Mouse (Mus musculus) small intestine, adult 2 months (tissue): ENCODE results near the gene Ccr1l1. TPM values are rescaled to one million over a fixed set of nuclear protein-coding genes. Genes with fewer than 3 reads are reported as not detected.

Source experiments
- H3K27ac ChIP-seq: fragments of 200-500 bp; 2 replicates; pipeline ENCODE4 v1.5.1; 2012; ENCODE audit warnings: low read depth, low read length, control low read depth, inconsistent platforms; ENCODE audit not compliant: insufficient read depth
- H3K27me3 ChIP-seq: fragments of 200-500 bp; 2 replicates; pipeline ENCODE4 v1.6.1; 2012; ENCODE audit warnings: mild to moderate bottlenecking, moderate library complexity, low read length, inconsistent platforms; ENCODE audit not compliant: control insufficient read depth, insufficient read depth
- H3K36me3 ChIP-seq: fragments of 200-500 bp; 2 replicates; pipeline ENCODE4 v1.6.1; 2012; ENCODE audit warnings: mild to moderate bottlenecking, low read length, control low read depth, inconsistent platforms; ENCODE audit not compliant: control insufficient read depth, insufficient read depth
- H3K4me1 ChIP-seq: fragments of 200-500 bp; 2 replicates; pipeline ENCODE4 v1.6.1; 2012; ENCODE audit warnings: low read length, inconsistent platforms, mixed read lengths; ENCODE audit not compliant: control insufficient read depth, insufficient read depth, insufficient read length
- H3K4me3 ChIP-seq: fragments of 200-500 bp; 2 replicates; pipeline ENCODE4 v1.5.1; 2012; ENCODE audit warnings: low read depth, mild to moderate bottlenecking, control low read depth, inconsistent platforms, low read length, moderate library complexity
- CTCF ChIP-seq: fragments of 200-500 bp; IDR thresholded peaks from 2 replicates; pipeline ENCODE4 v1.5.1; 2012; ENCODE audit warnings: low read depth, mild to moderate bottlenecking, control low read depth, inconsistent platforms, low read length, moderate library complexity, mixed read lengths; ENCODE audit not compliant: insufficient replicate concordance, insufficient read length; ENCODE audit errors: extremely low read depth
- POLR2A ChIP-seq: fragments of 200-500 bp; IDR thresholded peaks from 2 replicates; pipeline ENCODE4 v1.6.1; 2012; ENCODE audit warnings: low read depth, mild to moderate bottlenecking, control low read depth, inconsistent platforms, low read length, moderate library complexity
- WGBS: fragments of 180-500 bp; shearing (Covaris S2); methylation state at CpG from one replicate; pipeline ENCODE4 v1.1.7; 2018; 5-methylcytosine and 5-hydroxymethylcytosine counted together
- polyA plus RNA-seq: library from polyadenylated mRNA; depleted of rRNA; stranded (reverse); fragments of >200 nt; gene quantifications from 2 replicates; pipeline ENCODE4 v1.2.3, GENCODE M21; 2012

Gene Ccr1l1
- polyA plus RNA-seq, 1 experiment, result not detected

GRCm38 (mm10) chr9:123940168-123940567 is 38.0 kb downstream of the Ccr1l1 start:
- TF ChIP-seq CTCF, result no peak
- TF ChIP-seq POLR2A, result no peak
- 36% methylated on average over 1 of the region's 1 CpGs for WGBS
- Histone ChIP-seq H3K27me3 (no peaks in the 10 kb centered on the region), H3K4me1 (peaks cover 4% of the 10 kb centered on the region; the same call in 1 of the 2 replicates), H3K36me3 (no peaks in the 10 kb centered on the region), H3K27ac (no peak overlapping the region), H3K4me3 (no peak overlapping the region)

DNA sequence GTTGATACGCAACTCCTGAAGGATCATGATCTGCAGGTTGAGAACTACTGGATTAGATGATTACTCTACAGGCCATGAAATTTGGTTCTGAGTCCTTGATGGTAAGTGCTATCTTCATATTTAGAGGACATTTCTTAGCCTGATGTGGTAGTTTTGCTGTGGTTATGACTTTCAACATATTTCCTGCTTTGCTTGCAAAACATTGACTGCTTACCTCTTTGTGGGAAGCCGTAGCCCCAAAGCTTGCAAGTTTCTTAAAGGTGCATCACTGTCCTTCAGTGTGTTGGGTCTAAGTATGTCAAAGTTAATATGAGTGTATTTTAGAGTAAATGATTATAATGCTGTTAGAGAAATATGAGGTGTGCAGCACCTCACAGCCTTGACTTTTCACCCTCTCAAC is 40.2 kb downstream of the Ccr1l1 start:
- TF ChIP-seq POLR2A, result no peak
- TF ChIP-seq CTCF, result no peak
- no peak overlapping the region for H3K4me3 ChIP-seq
- no peaks in the 10 kb centered on the region for H3K27me3 ChIP-seq
- peak overlapping the region; percentile 28; the same call in 1 of the 2 replicates for H3K27ac ChIP-seq
- H3K36me3 ChIP-seq, result no peaks in the 10 kb centered on the region
- 81% methylated on average over 2 of the region's 2 CpGs for WGBS
- H3K4me1 ChIP-seq, result peaks cover 4% of the 10 kb centered on the region; the same call in 1 of the 2 replicates

GRCm38 (mm10) chr9:123936604-123937280 is 41.5 kb downstream of the Ccr1l1 start:
- no peaks in the 10 kb centered on the region for H3K27me3 ChIP-seq
- peak overlapping the region; percentile 61 for H3K27ac ChIP-seq
- H3K36me3 ChIP-seq, result no peaks in the 10 kb centered on the region
- no peak overlapping the region for H3K4me3 ChIP-seq
- TF ChIP-seq POLR2A, result no peak
- TF ChIP-seq CTCF, result no peak
- H3K4me1 ChIP-seq, result peaks cover 4% of the 10 kb centered on the region; the same call in 1 of the 2 replicates
- WGBS, result 67% methylated on average over 9 of the region's 9 CpGs

DNA sequence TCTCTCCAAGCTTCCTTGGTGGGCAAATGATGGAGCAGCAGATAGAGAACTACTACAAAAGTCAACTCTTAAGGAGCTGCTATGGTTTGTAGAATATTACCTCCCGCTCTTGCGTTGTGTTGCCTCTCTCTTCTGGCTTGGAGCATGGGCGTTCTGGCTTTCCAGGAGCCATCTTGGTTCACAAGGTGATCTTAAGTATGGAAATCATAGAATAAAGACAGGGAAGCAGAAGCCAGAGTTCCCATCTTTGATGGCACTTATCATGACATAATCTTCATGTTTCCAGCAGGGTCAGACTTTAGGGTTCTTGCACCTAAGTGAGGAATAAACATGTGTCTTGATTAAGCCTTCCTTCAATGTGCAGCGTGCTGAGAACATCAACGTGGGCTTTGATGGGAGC is 42.4 kb downstream of the Ccr1l1 start:
- no peaks in the 10 kb centered on the region for H3K36me3 ChIP-seq
- TF ChIP-seq CTCF (no peak), POLR2A (no peak)
- peaks cover 2% of the 10 kb centered on the region; the same call in 1 of the 2 replicates for H3K4me1 ChIP-seq
- no peaks in the 10 kb centered on the region for H3K27me3 ChIP-seq
- H3K4me3 ChIP-seq, result no peak overlapping the region
- WGBS, result 92% methylated on average over 5 of the region's 5 CpGs
- H3K27ac ChIP-seq, result peak overlapping the region; percentile 33

DNA sequence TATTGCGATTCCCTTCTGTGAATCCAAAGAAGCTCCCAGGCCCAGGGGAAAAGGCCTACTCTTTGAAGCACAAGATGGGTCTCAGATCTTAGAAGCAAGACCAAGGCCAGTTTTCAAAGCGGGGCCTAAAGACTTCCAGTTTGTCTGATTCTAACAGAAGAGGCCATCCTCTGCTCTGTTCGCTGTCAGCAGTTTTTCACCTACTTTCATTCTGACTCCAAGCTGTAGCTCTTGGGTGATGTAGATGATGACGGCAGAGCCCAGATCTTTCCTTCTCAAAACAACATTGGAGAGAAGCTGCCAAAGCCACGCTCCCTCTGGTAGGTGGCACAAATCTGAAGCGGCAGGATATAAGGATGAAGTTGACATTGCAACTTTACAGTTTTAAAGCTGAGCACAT is 42.9 kb downstream of the Ccr1l1 start:
- no peaks in the 10 kb centered on the region for H3K27me3 ChIP-seq
- no peaks in the 10 kb centered on the region for H3K36me3 ChIP-seq
- TF ChIP-seq POLR2A (no peak), CTCF (no peak)
- 87% methylated on average over 6 of the region's 6 CpGs for WGBS
- H3K4me3 ChIP-seq, result no peak overlapping the region
- H3K4me1 ChIP-seq, result peaks cover 6% of the 10 kb centered on the region; the same call in 1 of the 2 replicates
- peak overlapping the region; percentile 33; the same call in 1 of the 2 replicates for H3K27ac ChIP-seq

GRCm38 (mm10) chr9:123933716-123934445 is 44.3 kb downstream of the Ccr1l1 start:
- H3K36me3 ChIP-seq, result no peaks in the 10 kb centered on the region

More at GRCm38 (mm10) chr9:123933716-123934445, 44.3 kb downstream of the Ccr1l1 start:
- Histone ChIP-seq H3K27me3 (no peaks in the 10 kb centered on the region), H3K4me3 (no peak overlapping the region), H3K27ac (no peak overlapping the region), H3K4me1 (peaks cover 6% of the 10 kb centered on the region; the same call in 1 of the 2 replicates)
- TF ChIP-seq CTCF (no peak), POLR2A (no peak)
- WGBS, result 88% methylated on average over 5 of the region's 5 CpGs
